Mouse (Mus musculus): ENCODE results near the gene Trappc2l. TPM values are rescaled to one million over a fixed set of nuclear protein-coding genes. Genes with fewer than 3 reads are reported as not detected.

Trappc2l gene
- total RNA-seq (2023), result 10 to 100 TPM; 48.5 to 58.9 TPM

DNA sequence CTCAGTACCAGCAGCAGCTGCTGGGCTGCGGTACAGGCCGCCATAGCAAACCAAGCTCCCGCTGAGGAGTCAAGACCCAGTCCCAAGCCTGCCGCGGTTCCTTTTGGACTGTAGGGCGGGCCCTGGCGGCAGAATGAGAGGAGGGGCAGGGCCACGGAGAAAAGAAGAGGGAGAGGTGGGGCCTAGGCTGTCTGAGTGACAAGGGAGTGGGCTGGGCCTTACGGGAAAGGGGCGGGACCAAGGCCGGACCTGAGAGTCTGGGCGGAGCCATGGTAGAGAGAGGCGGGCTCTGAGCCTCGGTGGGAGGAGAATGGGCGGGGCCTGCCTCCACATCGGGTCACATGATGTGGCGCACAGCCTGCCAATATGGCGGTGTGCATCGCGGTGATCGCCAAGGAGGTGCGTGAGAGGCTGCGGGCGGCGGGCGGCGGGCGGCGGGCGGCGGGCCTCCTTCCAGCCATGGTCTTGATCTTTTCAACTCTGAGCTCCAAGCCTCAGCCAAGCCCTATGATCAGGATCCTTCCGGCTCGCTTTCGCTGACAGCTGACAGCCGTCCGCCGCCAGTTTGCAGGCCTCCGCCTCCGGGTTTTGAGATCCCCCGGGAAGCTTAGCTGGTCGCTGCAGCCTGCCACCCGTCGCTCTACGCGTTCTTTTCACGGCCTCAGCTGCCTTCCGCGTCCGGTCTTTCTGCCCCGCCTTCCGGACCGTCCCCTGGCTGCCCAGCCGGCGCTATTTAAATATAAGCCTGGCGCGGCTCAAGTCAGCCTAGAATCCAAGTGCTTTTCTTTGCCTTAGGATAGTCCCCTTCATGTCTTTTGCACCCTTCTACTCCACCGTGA lies at the start of gene Trappc2l, which contains the start of gene Galns:
Gene Trappc2l, plus strand, starts transcription at position 346 of the 839 bp plus-strand sequence.
Gene Galns, minus strand, starts transcription at position 169 of the 839 bp plus-strand sequence.

DNA sequence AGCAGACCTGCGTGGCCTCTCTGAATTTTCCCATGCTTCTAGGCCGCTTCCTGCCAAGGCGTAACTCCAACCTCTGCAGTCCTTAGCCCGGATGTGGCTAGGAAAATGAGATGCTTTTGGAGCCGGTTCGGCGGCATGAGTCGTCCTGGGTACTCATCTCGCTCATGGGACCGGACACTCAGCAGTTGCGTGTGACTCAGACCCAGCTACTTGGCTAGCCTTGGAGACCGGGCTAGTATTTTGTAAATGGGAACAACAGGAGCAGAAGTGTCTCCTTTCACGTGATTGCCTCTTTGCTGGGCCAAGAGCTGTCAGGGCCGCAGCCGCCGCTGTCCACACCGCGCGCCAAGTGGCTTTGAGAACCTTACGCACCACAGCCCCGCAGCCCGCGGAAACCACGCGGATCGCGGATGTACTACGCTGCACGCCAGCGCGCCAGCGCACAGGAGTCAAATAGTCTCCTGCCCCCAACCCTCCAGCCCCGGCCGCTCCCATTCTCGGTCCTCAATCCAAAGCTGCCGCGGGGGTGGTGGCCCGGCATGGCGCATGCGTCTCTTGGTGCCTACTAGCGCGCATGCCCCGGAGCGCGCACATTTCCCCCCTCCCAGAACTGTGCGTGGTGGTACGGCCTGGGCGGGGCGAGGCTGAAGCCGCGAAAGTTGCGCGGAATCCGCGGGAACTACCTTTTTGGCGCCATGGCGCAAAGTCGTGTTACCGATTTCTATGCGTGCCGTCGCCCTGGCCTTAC lies 43.9 kb upstream of the Trappc2l start, which contains the start of gene Cdt1:
Gene Cdt1, plus strand, starts transcription at position 655 of the 748 bp plus-strand sequence.

DNA sequence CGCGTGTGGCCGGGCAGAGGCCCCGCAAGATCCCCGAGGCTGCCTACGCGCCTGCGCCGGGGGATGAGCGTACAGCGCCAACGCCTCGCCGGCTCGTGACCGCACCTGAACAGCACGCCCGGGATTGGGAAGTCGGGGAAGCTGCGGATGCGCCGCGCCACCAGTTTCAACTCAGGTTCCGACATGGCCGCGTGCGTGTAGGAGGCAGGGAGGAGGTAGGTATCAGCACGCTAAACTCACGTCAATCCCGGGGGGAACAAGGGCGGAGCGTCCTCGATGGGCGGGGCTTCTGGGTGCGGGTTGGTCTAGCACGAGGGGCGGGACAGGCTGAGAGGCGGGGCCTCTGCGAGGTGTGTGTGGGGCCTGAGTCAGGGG lies 34.8 kb upstream of the Trappc2l start, which contains the start of gene Aprt:
Gene Aprt, minus strand, starts transcription at position 262 of the 375 bp plus-strand sequence.

DNA sequence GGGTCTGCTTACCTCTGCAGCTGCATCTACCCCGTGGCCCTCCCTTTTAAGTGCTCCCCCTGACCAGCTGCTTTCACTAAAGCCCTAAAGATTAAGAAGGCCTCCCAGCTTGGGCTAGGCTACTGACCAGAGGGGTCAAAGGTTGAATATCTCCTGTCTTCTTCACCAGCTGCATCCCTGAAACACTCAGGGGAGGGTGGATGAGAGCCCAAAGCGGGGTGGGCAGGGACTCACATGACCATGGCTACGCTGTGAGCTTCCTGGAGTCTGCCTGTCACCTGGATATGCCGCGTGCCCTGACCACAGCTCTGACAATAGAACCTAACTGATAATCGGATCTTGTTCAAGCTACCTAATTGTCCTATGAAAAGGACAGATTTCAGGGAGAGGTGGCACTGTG lies 11.3 kb downstream of the Trappc2l start, which contains the start of gene Pabpn1l:
Gene Pabpn1l, minus strand, starts transcription at position 13 of the 400 bp plus-strand sequence.

Other genes starting within 250 kb of the Trappc2l start
- 100 to 1,000 TPM; 104 to 105 TPM for gene Zc3h18, start 235.0 kb upstream of the Trappc2l start, total RNA-seq (2023)
- 1 to 10 TPM in 1 of 2 experiments, under 1 TPM in 1; 0.81 to 1.4 TPM for gene Il17c, start 189.6 kb upstream of the Trappc2l start, total RNA-seq (2023)
- gene Cyba, start 178.7 kb upstream of the Trappc2l start, total RNA-seq (2023), result 100 to 1,000 TPM; 297 to 328 TPM
- gene Mvd, start 168.2 kb upstream of the Trappc2l start, total RNA-seq (2023), result 1 to 10 TPM; 7.6 to 8.2 TPM
- gene Snai3, start 150.9 kb upstream of the Trappc2l start, total RNA-seq (2023), result 1 to 10 TPM in 1 of 2 experiments, under 1 TPM in 1; 0.87 to 2.5 TPM
- 10 to 100 TPM; 40.6 to 41.7 TPM for gene Rnf166, start 135.6 kb upstream of the Trappc2l start, total RNA-seq (2023)
- 10 to 100 TPM; 66.0 to 71.3 TPM for gene Ctu2, start 135.5 kb upstream of the Trappc2l start, total RNA-seq (2023)
- 10 to 100 TPM; 51.2 to 62.3 TPM for gene Piezo1, start 60.3 kb upstream of the Trappc2l start, total RNA-seq (2023)
- 100 to 1,000 TPM; 117 to 146 TPM for gene Cdt1, start 43.6 kb upstream of the Trappc2l start, total RNA-seq (2023)
- 10 to 100 TPM; 77.0 to 79.4 TPM for gene Aprt, start 34.7 kb upstream of the Trappc2l start, total RNA-seq (2023)
- gene Galns, start 177 bp upstream of the Trappc2l start, total RNA-seq (2023), result 10 to 100 TPM; 25.3 to 35.9 TPM
- gene Pabpn1l, start 11.1 kb downstream of the Trappc2l start, total RNA-seq (2023), result under 1 TPM in 1 of 2 experiments, not detected in 1; 0.64 TPM
- 10 to 100 TPM; 55.4 to 70.3 TPM for gene Cbfa2t3, start 87.5 kb downstream of the Trappc2l start, total RNA-seq (2023)
- gene Acsf3, start 163.8 kb downstream of the Trappc2l start, total RNA-seq (2023), result 10 to 100 TPM; 15.6 to 21.9 TPM
- gene Cdh15, start 236.3 kb downstream of the Trappc2l start, total RNA-seq (2023), result not detected